Mouse (Mus musculus) heart, postnatal 0 days (tissue): ENCODE results near the gene Zeb2. TPM values are rescaled to one million over a fixed set of nuclear protein-coding genes. Genes with fewer than 3 reads are reported as not detected.
A peak's percentile ranks its signal among the peaks of the same experiment; 100 is the strongest.

Experiments
- ATAC-seq: fragments of 200-750 bp; cut with Nextera tagmentation; 2 replicates; pipeline ENCODE4 v1.8.0; 2017; ENCODE audit warnings: low read depth, moderate number of reproducible peaks, moderate library complexity; ENCODE audit not compliant: insufficient read depth
- DNase-seq: peaks from one replicate; pipeline ENCODE4 v3.0.0-alpha.2; 2016; ENCODE audit warnings: low spot score
- H3K27ac ChIP-seq: fragments of 300-500 bp; sonication (generic); 2 replicates; pipeline ENCODE4 v1.5.1; 2014; ENCODE audit warnings: low read depth, mild to moderate bottlenecking
- H3K27me3 ChIP-seq: fragments of 300-500 bp; sonication (generic); 2 replicates; pipeline ENCODE4 v1.6.1; 2014; ENCODE audit warnings: low read length, mixed read lengths; ENCODE audit not compliant: control insufficient read depth, insufficient read depth
- H3K36me3 ChIP-seq: fragments of 300-500 bp; sonication (generic); replicated peaks from 2 replicates; pipeline ENCODE4 v1.6.1; 2014; ENCODE audit warnings: low read length, mixed read lengths; ENCODE audit not compliant: control insufficient read depth, insufficient read depth
- H3K4me1 ChIP-seq: fragments of 300-500 bp; sonication (generic); 2 replicates; pipeline ENCODE4 v1.6.1; 2014; ENCODE audit warnings: antibody characterized with exemption; ENCODE audit not compliant: control insufficient read depth, insufficient read depth
- H3K4me2 ChIP-seq: fragments of 300-500 bp; sonication (generic); 2 replicates; pipeline ENCODE4 v1.6.1; 2014; ENCODE audit warnings: low read depth, mild to moderate bottlenecking, low read length, moderate library complexity
- H3K4me3 ChIP-seq: fragments of 300-500 bp; sonication (generic); 2 replicates; pipeline ENCODE4 v1.5.1; 2014; ENCODE audit warnings: low read depth, low read length
- H3K9ac ChIP-seq: fragments of 300-500 bp; sonication (generic); replicated peaks from 2 replicates; pipeline ENCODE4 v1.6.1; 2014; ENCODE audit warnings: low read depth, low read length, mixed read lengths
- H3K9me3 ChIP-seq: fragments of 300-500 bp; sonication (generic); replicated peaks from 2 replicates; pipeline ENCODE4 v1.6.1; 2016; ENCODE audit warnings: low read length; ENCODE audit not compliant: control insufficient read depth
- CTCF ChIP-seq: IDR thresholded peaks from 2 replicates; pipeline ENCODE4 v1.5.1; 2016; ENCODE audit warnings: antibody characterized with exemption, control low read depth, low read depth
- EP300 ChIP-seq: IDR thresholded peaks from 2 replicates; pipeline ENCODE4 v1.6.1; 2016; ENCODE audit warnings: antibody characterized with exemption, low read depth
- WGBS: fragments of 180-500 bp; shearing (Covaris S2); extraction: QIAGEN DNeasy Blood & Tissue Kit; methylation state at CpG from one replicate; pipeline ENCODE4 v1.1.7; 2014; 5-methylcytosine and 5-hydroxymethylcytosine counted together
- polyA plus RNA-seq: library from polyadenylated mRNA; unstranded; fragments of >200 nt; fragmentation: Nextera tagmentation; extraction: Ambion mirVana; gene quantifications from 2 replicates; pipeline ENCODE4 v1.2.1, GENCODE M21; 2015
- total RNA-seq: library from RNA; depleted of rRNA; stranded (reverse); fragments of >200 nt; gene quantifications from 2 replicates; pipeline ENCODE4 v1.2.3, GENCODE M21; 2014; ENCODE audit warnings: low replicate concordance; rRNA removed

Gene Zeb2
- total RNA-seq (36.4 and 41.2 TPM in 2 replicates), polyA plus RNA-seq (13.4 and 13.6 TPM in 2 replicates)

GRCm38 (mm10) chr2:45117087-45117561 lies at the start of gene Zeb2:
Zeb2 (minus strand) TSS chr2:45117395.
- H3K4me1 ChIP-seq, result no peaks in the 10 kb centered on the region
- peak; percentile 62 for ATAC-seq
- WGBS, result 1% methylated on average over 32 of the region's 39 CpGs
- H3K9me3 ChIP-seq, result no peaks in the 10 kb centered on the region
- peak within 1 kb of the TSS; percentile 84 for H3K27ac ChIP-seq
- H3K27me3 ChIP-seq, result no peaks in the 10 kb centered on the region
- no peak for DNase-seq
- H3K4me2 ChIP-seq, result peak within 1 kb of the TSS; percentile 78
- H3K9ac ChIP-seq, result peak within 1 kb of the TSS; percentile 81
- no peaks in the 10 kb centered on the region for H3K36me3 ChIP-seq
- no peak for TF ChIP-seq EP300
- TF ChIP-seq CTCF, result no peak
- H3K4me3 ChIP-seq, result peak within 1 kb of the TSS; percentile 87

DNA sequence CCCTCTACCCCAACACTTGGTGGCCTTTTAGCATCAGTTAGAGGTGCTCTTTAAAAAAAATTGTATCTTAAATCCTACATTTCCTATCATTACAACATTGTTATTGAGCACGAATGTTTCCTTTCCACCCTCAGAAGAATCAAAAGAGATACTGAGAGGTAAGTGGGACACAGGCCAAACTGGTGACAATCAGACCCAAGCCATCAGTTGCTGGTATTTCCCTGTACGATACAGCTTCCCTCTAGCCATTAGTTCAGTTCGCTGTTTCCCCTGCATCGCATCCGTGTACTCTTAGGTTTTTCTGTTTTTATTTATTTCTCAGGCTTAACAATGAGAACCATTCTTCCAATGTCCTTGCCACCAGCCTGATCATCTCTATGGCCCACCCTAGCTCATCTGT lies 41.6 kb upstream of the Zeb2 start:
- Histone ChIP-seq H3K4me3 (no peak overlapping the region), H3K9ac (no peak overlapping the region), H3K4me2 (no peak overlapping the region), H3K27ac (no peak overlapping the region), H3K27me3 (no peaks in the 10 kb centered on the region), H3K36me3 (no peaks in the 10 kb centered on the region), H3K4me1 (no peaks in the 10 kb centered on the region), H3K9me3 (no peaks in the 10 kb centered on the region)
- TF ChIP-seq EP300 (no peak), CTCF (no peak)
- no peak for DNase-seq
- ATAC-seq, result no peak
- 84% methylated on average over 5 of the region's 5 CpGs for WGBS

- Histone ChIP-seq H3K36me3 (no peaks in the 10 kb centered on the region), H3K27ac (no peak overlapping the region), H3K4me1 (no peaks in the 10 kb centered on the region), H3K4me3 (no peak overlapping the region), H3K9ac (no peak overlapping the region), H3K4me2 (no peak overlapping the region), H3K9me3 (no peaks in the 10 kb centered on the region), H3K27me3 (no peaks in the 10 kb centered on the region)
- ATAC-seq, result no peak
- TF ChIP-seq CTCF (no peak), EP300 (no peak)
- 54% methylated on average over 8 of the region's 8 CpGs for WGBS
- no peak for DNase-seq
Observed at GRCm38 (mm10) chr2:45158351-45158782, 41.2 kb upstream of the Zeb2 start.

DNA sequence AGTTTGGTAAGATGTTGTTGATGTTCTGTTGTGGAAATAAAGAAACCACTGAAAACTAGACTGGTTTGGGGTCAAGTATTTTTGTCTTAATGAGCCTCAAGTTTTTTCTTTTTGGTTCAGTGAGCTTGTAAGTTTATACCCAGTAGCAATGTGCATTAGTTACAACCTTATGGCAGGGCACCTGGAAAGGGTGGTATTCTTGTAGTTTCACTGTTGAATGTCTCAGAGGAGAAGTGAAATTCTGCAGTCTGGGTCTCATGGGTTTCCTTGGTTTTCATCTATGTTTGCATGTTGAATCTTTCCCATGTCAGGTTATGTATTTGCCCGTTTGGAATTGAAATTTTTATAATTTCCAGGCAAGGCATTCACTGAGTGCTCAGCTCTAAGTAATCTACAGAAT lies 36.1 kb upstream of the Zeb2 start:
- Histone ChIP-seq H3K27ac (no peak overlapping the region), H3K4me1 (no peaks in the 10 kb centered on the region), H3K4me3 (no peak overlapping the region), H3K9ac (no peak overlapping the region), H3K27me3 (no peaks in the 10 kb centered on the region), H3K4me2 (no peak overlapping the region), H3K9me3 (no peaks in the 10 kb centered on the region), H3K36me3 (no peaks in the 10 kb centered on the region)
- WGBS, result 56% methylated on average over 1 of the region's 1 CpGs
- no peak for ATAC-seq
- no peak for TF ChIP-seq CTCF
- no peak for TF ChIP-seq EP300
- DNase-seq, result no peak

- Histone ChIP-seq H3K36me3 (no peaks in the 10 kb centered on the region), H3K4me3 (no peak overlapping the region), H3K4me2 (no peak overlapping the region), H3K9ac (no peak overlapping the region), H3K27me3 (no peaks in the 10 kb centered on the region), H3K9me3 (no peaks in the 10 kb centered on the region), H3K27ac (no peak overlapping the region), H3K4me1 (no peaks in the 10 kb centered on the region)
- DNase-seq, result no peak
- 81% methylated on average over 1 of the region's 1 CpGs for WGBS
- ATAC-seq, result no peak
- TF ChIP-seq CTCF, result no peak
- no peak for TF ChIP-seq EP300
Observed at GRCm38 (mm10) chr2:45143162-45143561, 26.0 kb upstream of the Zeb2 start.

DNA sequence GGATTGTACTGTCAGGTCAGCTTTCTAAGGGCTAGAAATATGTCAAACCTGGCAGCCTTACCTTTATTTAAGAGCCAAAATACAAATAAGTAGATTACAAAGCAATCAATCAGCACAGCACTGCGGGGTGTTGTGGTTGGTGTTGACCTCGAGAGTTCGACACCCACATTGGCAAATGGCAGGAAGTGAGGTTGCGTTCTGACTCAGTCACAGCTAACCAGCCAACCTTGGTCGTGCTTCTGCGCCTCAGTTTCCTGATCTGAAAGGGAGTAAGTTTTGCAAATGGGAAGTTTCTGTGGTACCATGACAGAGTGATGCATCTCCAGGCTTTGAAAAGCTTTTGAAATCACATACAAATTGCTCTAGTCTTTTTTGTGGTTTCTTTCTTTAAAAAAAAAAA lies 21.7 kb upstream of the Zeb2 start:
- Histone ChIP-seq H3K27me3 (no peaks in the 10 kb centered on the region), H3K36me3 (no peaks in the 10 kb centered on the region), H3K27ac (no peak overlapping the region), H3K9ac (no peak overlapping the region), H3K9me3 (no peaks in the 10 kb centered on the region), H3K4me3 (no peak overlapping the region), H3K4me2 (no peak overlapping the region), H3K4me1 (no peaks in the 10 kb centered on the region)
- ATAC-seq (no peak), DNase-seq (no peak)
- TF ChIP-seq CTCF, result no peak
- no peak for TF ChIP-seq EP300
- WGBS, result 86% methylated on average over 6 of the region's 6 CpGs
